Mouse (Mus musculus) heart, embryonic 13.5 days (tissue): ENCODE results near the gene Ppp1r12a. TPM values are rescaled to one million over a fixed set of nuclear protein-coding genes. Genes with fewer than 3 reads are reported as not detected.

Experiments
- ATAC-seq: fragments of 200-750 bp; cut with Nextera tagmentation; 2 replicates; pipeline ENCODE4 v1.8.0; 2017; ENCODE audit warnings: moderate TSS enrichment; ENCODE audit not compliant: insufficient number of reproducible peaks, low FRiP score, low TSS enrichment; ENCODE audit errors: extremely low read depth
- H3K27ac ChIP-seq: fragments of 300-500 bp; sonication (generic); replicated peaks from 2 replicates; pipeline ENCODE4 v1.5.1; 2015; ENCODE audit warnings: moderate library complexity, mild to moderate bottlenecking, inconsistent platforms
- H3K27me3 ChIP-seq: fragments of 300-500 bp; sonication (generic); replicated peaks from 2 replicates; pipeline ENCODE4 v1.6.1; 2015; ENCODE audit warnings: mild to moderate bottlenecking, inconsistent platforms
- H3K36me3 ChIP-seq: fragments of 300-500 bp; sonication (generic); 2 replicates; pipeline ENCODE4 v1.6.1; 2015; ENCODE audit warnings: mild to moderate bottlenecking, inconsistent platforms
- H3K4me1 ChIP-seq: fragments of 300-500 bp; sonication (generic); 2 replicates; pipeline ENCODE4 v1.6.1; 2015; ENCODE audit warnings: inconsistent platforms
- H3K4me2 ChIP-seq: fragments of 300-500 bp; sonication (generic); 2 replicates; pipeline ENCODE4 v1.6.1; 2015; ENCODE audit warnings: inconsistent platforms, mild to moderate bottlenecking, moderate library complexity
- H3K4me3 ChIP-seq: fragments of 300-500 bp; sonication (generic); 2 replicates; pipeline ENCODE4 v1.5.1; 2015; ENCODE audit warnings: moderate library complexity, mild to moderate bottlenecking, inconsistent platforms
- H3K9ac ChIP-seq: fragments of 300-500 bp; sonication (generic); 2 replicates; pipeline ENCODE4 v1.6.1; 2015; ENCODE audit warnings: inconsistent platforms, mild to moderate bottlenecking, moderate library complexity
- H3K9me3 ChIP-seq: fragments of 300-500 bp; sonication (generic); 2 replicates; pipeline ENCODE4 v1.6.1; 2016; ENCODE audit warnings: inconsistent platforms
- WGBS: fragments of 180-500 bp; shearing (Covaris S2); methylation state at CpG from one replicate; pipeline ENCODE4 v1.1.7; 2015; ENCODE audit warnings: mixed read lengths; 5-methylcytosine and 5-hydroxymethylcytosine counted together
- polyA plus RNA-seq: library from polyadenylated mRNA; unstranded; fragments of >200 nt; fragmentation: Nextera tagmentation; extraction: Ambion mirVana; gene quantifications from 2 replicates; pipeline ENCODE4 v1.2.1, GENCODE M21; 2015

The Ppp1r12a gene
- polyA plus RNA-seq, 1 experiment from 2014 or later = 88.1 TPM

DNA sequence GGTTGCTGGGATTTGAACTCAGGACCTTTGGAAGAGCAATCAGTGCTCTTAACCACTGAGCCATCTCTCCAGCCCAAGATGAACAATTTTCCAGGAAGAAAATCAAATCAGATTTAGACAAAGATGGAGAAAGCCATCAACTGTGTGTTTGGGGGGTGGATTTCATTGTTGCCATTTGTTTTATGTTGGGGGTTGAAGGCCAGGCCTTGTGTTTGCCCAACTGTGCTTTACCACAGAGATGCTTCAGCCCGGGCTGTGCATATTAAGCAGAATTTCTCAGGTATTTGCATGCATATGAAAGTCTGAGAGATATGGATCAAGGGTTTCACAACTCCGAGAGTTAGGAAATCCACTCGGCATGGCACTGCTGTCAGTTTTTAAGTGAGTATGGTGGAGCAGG, 149.4 kb downstream of the Ppp1r12a start:
- H3K9me3 ChIP-seq = no peaks in the 10 kb centered on the region
- H3K9ac ChIP-seq = no peak overlapping the region
- no peak for ATAC-seq
- no peak overlapping the region for H3K27ac ChIP-seq
- H3K36me3 ChIP-seq = no peaks in the 10 kb centered on the region
- no peaks in the 10 kb centered on the region for H3K4me1 ChIP-seq
- no peak overlapping the region for H3K4me2 ChIP-seq
- H3K27me3 ChIP-seq = no peaks in the 10 kb centered on the region
- WGBS = 81% methylated on average over 3 of the region's 3 CpGs
- no peak overlapping the region for H3K4me3 ChIP-seq

DNA sequence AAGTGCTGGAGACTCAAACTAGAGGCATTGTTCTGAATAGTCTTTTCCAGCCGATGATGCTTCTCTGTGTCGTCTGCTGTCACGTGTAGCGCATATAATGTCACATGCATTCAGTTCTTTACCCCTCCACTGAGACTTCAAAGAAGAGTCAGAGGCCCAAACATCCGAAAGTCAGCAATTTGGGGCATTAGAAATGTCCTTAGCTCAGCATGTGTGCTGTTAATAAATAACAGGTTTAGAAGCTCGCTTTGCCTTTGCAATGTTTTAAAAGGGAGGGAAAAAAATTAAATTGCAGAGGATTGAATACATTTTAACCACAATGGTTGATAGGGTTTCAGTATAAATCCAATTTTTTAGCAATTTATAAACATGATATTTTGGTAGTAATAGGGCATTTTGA, 151.9 kb downstream of the Ppp1r12a start:
- 81% methylated on average over 6 of the region's 6 CpGs for WGBS

DNA sequence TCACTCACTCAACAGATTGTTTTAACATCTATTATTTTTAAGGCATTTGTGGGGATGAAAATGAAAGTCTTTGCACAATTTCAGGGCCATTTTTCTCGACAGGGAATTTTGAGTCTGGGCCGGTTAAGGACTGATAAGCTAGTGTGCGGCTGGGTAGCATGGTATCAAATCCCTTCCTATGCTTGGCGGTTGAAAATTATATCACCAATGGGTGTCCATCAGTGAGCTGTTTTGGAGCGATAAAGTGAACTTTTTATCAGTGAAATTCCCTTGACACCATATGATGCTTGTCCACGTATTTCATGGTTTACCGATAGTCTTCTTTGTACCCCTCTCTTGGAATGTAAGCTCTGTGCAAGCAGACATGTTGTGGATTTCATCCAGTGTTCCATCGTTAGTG, 152.4 kb downstream of the Ppp1r12a start:
- no peaks in the 10 kb centered on the region for H3K9me3 ChIP-seq
- no peaks in the 10 kb centered on the region for H3K4me1 ChIP-seq
- 73% methylated on average over 8 of the region's 8 CpGs for WGBS
- no peaks in the 10 kb centered on the region for H3K27me3 ChIP-seq
- no peak overlapping the region for H3K4me3 ChIP-seq
- ATAC-seq = no peak
- no peak overlapping the region for H3K4me2 ChIP-seq
- no peaks in the 10 kb centered on the region for H3K36me3 ChIP-seq
- H3K9ac ChIP-seq = no peak overlapping the region
- no peak overlapping the region for H3K27ac ChIP-seq

More for the DNA sequence above, 151.9 kb downstream of the Ppp1r12a start:
- Histone ChIP-seq H3K4me2 (no peak overlapping the region), H3K4me3 (no peak overlapping the region), H3K9ac (no peak overlapping the region), H3K9me3 (no peaks in the 10 kb centered on the region), H3K27ac (no peak overlapping the region), H3K27me3 (no peaks in the 10 kb centered on the region), H3K36me3 (no peaks in the 10 kb centered on the region), H3K4me1 (no peaks in the 10 kb centered on the region)
- no peak for ATAC-seq

DNA sequence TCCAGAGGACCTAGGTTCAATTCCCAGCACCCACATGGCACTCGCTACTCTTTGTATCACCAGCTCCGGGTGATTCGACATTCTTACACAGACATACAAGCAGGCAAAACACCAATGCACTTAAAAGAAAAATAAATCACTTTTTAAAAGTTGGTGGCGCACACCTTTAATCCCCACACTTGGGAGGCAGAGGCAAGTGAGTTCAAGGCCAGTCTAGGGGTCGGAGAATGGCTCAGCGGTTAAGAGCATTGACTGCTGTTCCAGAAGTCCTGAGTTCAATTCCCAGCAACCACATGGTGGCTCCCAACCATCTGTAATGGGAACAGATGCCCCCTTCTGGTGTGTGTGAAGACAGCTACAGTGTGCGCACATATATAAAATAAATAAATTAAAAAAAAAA, 153.2 kb downstream of the Ppp1r12a start:
- Histone ChIP-seq H3K4me2 (no peak overlapping the region), H3K9ac (no peak overlapping the region), H3K27ac (no peak overlapping the region), H3K4me3 (no peak overlapping the region), H3K4me1 (no peaks in the 10 kb centered on the region), H3K27me3 (no peaks in the 10 kb centered on the region), H3K36me3 (no peaks in the 10 kb centered on the region), H3K9me3 (no peaks in the 10 kb centered on the region)
- WGBS = 91% methylated on average over 7 of the region's 7 CpGs
- ATAC-seq = no peak

DNA sequence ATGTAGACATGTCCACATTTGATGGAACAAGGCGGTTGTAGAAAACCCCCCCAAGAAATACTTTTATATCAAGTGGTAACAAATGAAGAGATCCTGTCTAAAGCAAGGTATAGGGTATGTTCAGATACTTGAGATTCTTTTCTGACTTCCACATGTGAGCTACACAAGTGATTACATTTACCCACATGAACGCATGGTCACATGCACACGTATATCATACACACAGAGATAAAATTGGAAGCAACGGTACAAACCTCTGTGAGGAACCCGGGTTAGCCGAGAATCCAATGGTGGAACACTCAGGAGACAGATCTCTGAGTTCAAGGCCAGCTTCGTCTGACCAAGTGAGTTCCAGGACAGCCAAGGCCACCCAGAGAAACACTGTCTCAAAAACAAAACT, 166.4 kb downstream of the Ppp1r12a start:
- Histone ChIP-seq H3K27me3 (peaks cover 15% of the 10 kb centered on the region), H3K9ac (no peak overlapping the region), H3K27ac (no peak overlapping the region), H3K9me3 (no peaks in the 10 kb centered on the region), H3K4me2 (no peak overlapping the region), H3K36me3 (no peaks in the 10 kb centered on the region), H3K4me3 (no peak overlapping the region), H3K4me1 (peaks cover 8% of the 10 kb centered on the region; the same call in 1 of the 2 replicates)
- ATAC-seq = no peak
- WGBS = 77% methylated on average over 7 of the region's 7 CpGs

DNA sequence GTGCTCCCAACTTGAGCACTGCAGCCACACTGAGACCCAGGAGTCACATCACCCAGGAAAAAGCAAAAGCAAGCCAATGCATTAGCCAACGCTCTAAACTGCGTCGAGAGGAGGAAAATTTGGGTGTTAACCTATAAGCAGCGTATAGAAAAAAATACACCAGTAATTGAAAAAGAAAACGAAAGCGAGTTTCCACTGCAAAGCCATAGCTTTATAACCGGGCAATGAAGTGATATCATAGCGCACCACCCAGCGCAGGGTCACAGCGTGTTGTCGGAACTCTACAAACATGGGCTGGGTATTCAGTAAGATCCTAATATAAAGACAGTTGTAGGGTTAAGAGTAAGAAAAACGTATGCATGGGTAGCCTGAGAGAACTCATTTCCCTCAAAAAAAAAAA, 167.0 kb downstream of the Ppp1r12a start:
- WGBS = 86% methylated on average over 12 of the region's 12 CpGs

DNA sequence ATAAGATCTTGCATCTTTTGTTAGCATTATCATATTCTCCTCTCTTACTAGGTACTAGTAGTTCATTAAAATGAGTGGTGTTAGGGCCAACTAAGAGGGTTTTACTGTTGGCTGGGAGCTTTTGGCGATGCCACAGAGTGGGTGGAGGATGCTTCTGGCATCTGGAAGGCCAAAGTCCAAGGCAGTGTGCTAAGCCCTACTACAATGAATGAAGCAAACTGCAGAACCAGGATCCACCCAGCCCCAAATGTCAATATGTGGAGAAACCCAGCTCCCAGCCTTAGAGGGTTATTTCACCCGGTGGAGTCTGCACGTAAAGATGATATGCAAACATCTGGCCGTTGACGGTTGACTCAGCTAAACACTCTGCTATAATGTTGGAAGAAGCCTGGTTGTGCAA, 167.8 kb downstream of the Ppp1r12a start:
- WGBS = 77% methylated on average over 5 of the region's 5 CpGs
- no peaks in the 10 kb centered on the region for H3K9me3 ChIP-seq
- H3K27ac ChIP-seq = no peak overlapping the region
- H3K4me3 ChIP-seq = no peak overlapping the region
- no peak overlapping the region for H3K9ac ChIP-seq
- peaks cover 15% of the 10 kb centered on the region for H3K27me3 ChIP-seq
- peaks cover 17% of the 10 kb centered on the region for H3K4me1 ChIP-seq
- no peaks in the 10 kb centered on the region for H3K36me3 ChIP-seq
- no peak for ATAC-seq
- H3K4me2 ChIP-seq = no peak overlapping the region

More for the DNA sequence above, 167.0 kb downstream of the Ppp1r12a start:
- no peak overlapping the region for H3K4me2 ChIP-seq
- no peak overlapping the region for H3K9ac ChIP-seq
- peaks cover 15% of the 10 kb centered on the region for H3K27me3 ChIP-seq
- no peaks in the 10 kb centered on the region for H3K36me3 ChIP-seq
- no peaks in the 10 kb centered on the region for H3K9me3 ChIP-seq
- no peak overlapping the region for H3K4me3 ChIP-seq
- peaks cover 12% of the 10 kb centered on the region for H3K4me1 ChIP-seq
- no peak for ATAC-seq
- no peak overlapping the region for H3K27ac ChIP-seq

DNA sequence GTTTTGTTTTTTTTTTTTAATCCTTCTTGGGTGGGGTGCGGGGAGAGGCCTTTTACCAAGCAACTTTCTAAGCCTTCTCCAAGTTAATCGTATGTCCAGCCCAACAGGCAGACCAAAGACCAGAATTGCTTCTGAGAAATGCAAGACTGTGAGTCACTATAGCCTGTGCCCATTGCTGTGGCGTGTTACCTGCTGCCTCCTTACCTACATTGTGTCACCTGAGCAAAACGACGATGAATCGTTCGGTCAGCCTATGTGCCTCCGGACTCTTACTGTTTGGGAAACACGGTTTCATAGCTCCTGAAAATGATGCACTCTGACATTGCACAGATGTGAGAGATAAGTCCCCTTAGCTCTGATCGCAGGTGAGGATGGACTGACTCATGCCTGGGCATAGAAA, 169.0 kb downstream of the Ppp1r12a start:
- peak overlapping the region; percentile 93; the same call in 1 of the 2 replicates for H3K9ac ChIP-seq
- H3K4me1 ChIP-seq = peaks cover 18% of the 10 kb centered on the region
- H3K4me3 ChIP-seq = peak overlapping the region; percentile 82
- H3K4me2 ChIP-seq = peak overlapping the region; percentile 83
- peaks cover 5% of the 10 kb centered on the region for H3K36me3 ChIP-seq
- no peaks in the 10 kb centered on the region for H3K9me3 ChIP-seq
- 16% methylated on average over 10 of the region's 10 CpGs for WGBS
- no peak overlapping the region for H3K27ac ChIP-seq
- no peak for ATAC-seq
- peaks cover 15% of the 10 kb centered on the region for H3K27me3 ChIP-seq

DNA sequence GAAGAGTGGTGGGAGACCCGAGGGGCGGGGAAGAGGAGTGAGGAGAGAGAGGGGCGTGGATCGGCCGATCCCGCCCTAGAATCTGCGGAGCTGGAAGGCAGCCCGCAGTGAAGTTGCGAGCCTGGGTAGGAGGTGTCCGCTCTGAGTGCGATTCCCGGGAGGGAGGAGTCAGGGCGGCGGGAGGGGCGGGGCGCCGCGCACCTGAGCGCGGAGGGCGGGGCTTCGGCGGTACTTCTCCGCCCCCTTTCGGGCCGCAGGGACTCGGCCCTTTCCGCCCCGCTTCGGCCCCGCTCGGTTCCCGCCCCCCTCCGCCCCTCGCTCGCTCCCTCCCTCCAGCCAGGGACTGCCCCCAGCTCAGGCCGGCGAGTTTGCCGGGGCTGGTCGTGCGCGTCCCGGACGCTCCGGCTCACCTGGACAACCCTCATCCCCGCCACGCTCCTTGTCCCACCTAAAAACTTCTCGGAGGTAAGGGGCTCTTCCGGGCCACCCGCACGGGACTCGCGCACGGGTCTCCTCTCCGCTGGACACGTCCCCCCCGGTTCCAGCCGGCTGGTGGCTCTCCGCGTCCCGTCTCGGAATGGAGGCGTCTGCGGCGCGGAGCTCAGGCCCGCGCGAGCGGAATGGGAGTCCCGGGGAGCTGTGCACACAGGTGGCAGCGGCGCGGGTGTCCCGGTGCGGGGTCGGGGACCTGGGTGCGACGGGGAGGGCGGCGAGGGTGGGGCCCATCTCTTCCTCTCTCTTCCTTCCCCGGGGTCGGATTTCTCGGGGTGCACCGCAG, 170.0 kb downstream of the Ppp1r12a start, which contains the start of gene Pawr:
Gene Pawr, plus strand, starts transcription at position 338 of the 778 bp plus-strand sequence.
- Histone ChIP-seq H3K27me3 (peaks cover 15% of the 10 kb centered on the region), H3K4me3 (peak within 1 kb of the TSS; percentile 82), H3K36me3 (peaks cover 12% of the 10 kb centered on the region), H3K4me1 (peaks cover 28% of the 10 kb centered on the region), H3K9ac (peak within 1 kb of the TSS; percentile 93), H3K4me2 (peak within 1 kb of the TSS; percentile 83), H3K27ac (peak within 1 kb of the TSS; percentile 90), H3K9me3 (no peaks in the 10 kb centered on the region)
- peak; percentile 93 for ATAC-seq
- WGBS = under 1% methylated on average over 60 of the region's 85 CpGs

DNA sequence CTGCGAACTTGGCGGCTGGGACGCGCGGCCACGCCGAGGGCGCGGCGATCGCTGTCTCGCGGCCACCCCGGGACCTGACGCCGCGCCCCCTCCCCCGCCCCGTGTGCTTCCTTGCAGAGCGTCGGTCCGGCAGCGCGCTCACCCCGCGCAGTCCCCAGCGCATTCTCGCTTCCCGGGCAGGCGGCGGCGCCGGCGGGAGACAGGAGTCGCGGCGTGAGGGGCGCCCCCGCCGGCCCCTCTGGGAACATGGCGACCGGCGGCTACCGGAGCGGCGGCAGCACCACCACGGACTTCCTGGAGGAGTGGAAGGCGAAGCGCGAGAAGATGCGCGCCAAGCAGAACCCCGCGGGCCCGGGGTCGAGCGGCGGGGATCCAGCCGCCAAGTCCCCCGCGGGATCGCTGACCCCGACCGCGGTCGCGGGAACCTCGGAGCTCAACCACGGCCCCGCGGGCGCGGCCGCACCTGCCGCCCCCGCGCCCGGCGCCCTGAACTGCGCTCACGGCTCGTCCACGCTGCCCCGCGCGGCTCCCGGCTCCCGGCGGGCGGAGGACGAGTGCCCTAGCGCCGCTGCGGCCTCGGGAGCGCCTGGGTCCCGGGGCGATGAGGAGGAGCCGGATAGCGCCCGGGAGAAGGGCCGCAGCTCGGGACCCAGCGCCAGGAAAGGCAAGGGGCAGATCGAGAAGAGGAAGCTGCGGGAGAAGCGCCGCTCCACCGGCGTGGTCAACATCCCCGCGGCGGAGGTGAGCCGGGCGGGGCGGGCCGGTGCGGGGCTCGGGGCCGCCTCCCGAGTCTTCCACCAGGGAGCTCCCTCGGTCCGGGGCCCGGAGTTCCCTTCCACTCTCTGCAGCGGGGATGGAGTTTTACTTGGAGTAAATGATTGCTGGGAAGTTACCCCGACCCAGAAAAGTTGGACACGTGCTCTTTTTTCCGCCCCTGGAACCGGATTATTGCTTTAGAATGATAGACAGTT, 170.9 kb downstream of the Ppp1r12a start:
- Histone ChIP-seq H3K27me3 (peaks cover 15% of the 10 kb centered on the region), H3K36me3 (peaks cover 19% of the 10 kb centered on the region), H3K4me3 (peak overlapping the region; percentile 82), H3K27ac (peak overlapping the region; percentile 90), H3K9me3 (no peaks in the 10 kb centered on the region), H3K4me2 (peak overlapping the region; percentile 83), H3K4me1 (peaks cover 33% of the 10 kb centered on the region), H3K9ac (peak overlapping the region; percentile 93)
- under 1% methylated on average over 98 of the region's 129 CpGs for WGBS
- ATAC-seq = peak; percentile 14

DNA sequence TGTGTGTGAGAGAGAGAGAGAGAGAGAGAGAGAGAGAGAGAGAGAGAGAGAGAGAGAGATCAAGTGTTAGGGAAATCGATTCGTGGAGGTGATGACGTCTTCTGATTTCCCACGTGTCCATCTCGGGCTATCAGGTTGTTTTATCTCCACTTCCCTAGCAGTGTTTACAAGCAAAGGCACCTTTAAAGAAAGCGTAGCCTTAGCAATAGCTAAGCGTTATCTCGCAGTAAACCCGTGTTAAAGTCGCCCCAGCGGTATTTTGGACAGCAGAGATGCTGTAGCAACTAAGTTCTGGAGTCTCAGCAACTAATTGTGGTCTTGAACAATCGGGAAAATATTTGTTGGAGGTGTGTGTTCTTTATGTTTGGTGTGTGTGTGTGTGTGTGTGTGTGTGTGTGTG, 171.6 kb downstream of the Ppp1r12a start:
- WGBS = 3% methylated on average over 12 of the region's 12 CpGs
- Histone ChIP-seq H3K27ac (no peak overlapping the region), H3K4me2 (peak overlapping the region; percentile 83), H3K27me3 (peaks cover 15% of the 10 kb centered on the region), H3K36me3 (peaks cover 24% of the 10 kb centered on the region), H3K9me3 (no peaks in the 10 kb centered on the region), H3K4me3 (peak overlapping the region; percentile 82), H3K9ac (peak overlapping the region; percentile 93), H3K4me1 (peaks cover 33% of the 10 kb centered on the region)
- no peak for ATAC-seq
